Mouse (Mus musculus): ENCODE measurements around the gene Adcy4. TPM values are rescaled to one million over a fixed set of nuclear protein-coding genes. Genes with fewer than 3 reads are reported as not detected.
A peak's percentile ranks its signal among the peaks of the same experiment; 100 is the strongest.

Adcy4 gene
- polyA plus RNA-seq, 1 experiment from 2014 or later = 1.9 TPM

DNA sequence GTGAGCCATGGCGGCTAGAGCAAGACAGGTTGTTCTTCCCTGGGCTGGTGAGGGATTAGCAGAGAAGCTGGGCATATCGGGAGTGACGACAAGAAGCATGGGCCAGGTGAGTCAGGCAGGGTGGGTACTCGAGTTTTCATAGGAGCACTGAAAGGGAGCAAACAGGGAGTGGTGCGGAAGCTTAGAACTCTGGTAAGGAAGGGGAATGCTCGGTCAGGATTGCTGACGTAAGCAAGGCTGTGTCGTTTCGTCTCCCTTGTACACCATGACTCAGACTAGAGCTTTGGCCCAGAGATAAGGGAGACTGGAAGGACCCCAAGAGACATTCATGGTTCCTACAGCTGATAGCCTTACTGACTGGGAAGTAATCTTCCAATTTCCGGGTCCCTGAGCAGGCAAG lies 50.0 kb downstream of the Adcy4 start:
- WGBS = 76% methylated on average over 10 of the region's 10 CpGs

DNA sequence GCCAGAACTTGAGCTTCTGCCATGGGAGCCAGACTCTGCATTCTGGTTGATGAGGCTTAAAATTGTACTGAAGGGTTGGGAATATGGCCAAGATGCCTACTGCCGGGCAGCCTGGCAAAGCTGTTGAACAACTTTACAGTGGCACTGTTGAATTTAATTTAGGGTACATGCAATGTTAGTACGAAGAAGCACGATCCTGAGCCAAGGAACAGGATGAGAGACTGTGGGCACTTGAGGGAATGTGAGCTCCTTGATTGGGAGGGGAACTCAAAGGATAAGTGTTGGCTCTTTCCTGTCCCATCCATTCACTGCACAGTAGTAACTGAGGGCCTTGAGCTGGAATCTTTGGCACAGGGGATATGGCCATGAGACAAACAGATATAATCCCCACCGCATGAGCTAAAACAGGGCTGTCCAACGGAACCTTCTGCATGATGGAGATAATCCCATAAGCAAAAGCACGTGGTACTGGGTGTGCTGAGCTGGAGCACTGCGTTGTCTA lies 53.3 kb downstream of the Adcy4 start:
- H3K4me2 ChIP-seq (ENCODE audit: low read length) = no peak overlapping the region
- no peaks in the 10 kb centered on the region for H3K4me1 ChIP-seq (ENCODE audit: control insufficient read depth, insufficient read depth, low read length)
- no peaks in the 10 kb centered on the region for H3K27me3 ChIP-seq (replicated peaks; ENCODE audit: control insufficient read depth, insufficient read depth, low read length)
- no peaks in the 10 kb centered on the region for H3K36me3 ChIP-seq (ENCODE audit: control insufficient read depth, insufficient read depth, low read length)
- DNase-seq (ENCODE audit: low spot score) = peak; percentile 66
- H3K9me3 ChIP-seq (replicated peaks; ENCODE audit: control insufficient read depth, low read length) = no peaks in the 10 kb centered on the region
- no peak overlapping the region for H3K4me3 ChIP-seq (ENCODE audit: low read depth, low read length)
- no peak for ATAC-seq
- H3K9ac ChIP-seq (ENCODE audit: low read length) = no peak overlapping the region
- no peak overlapping the region for H3K27ac ChIP-seq (ENCODE audit: low read depth, low read length)
- WGBS = 66% methylated on average over 7 of the region's 7 CpGs

More for the DNA sequence above, 50.0 kb downstream of the Adcy4 start:
- Histone ChIP-seq H3K4me1 (ENCODE audit: control insufficient read depth, insufficient read depth, low read length) (no peaks in the 10 kb centered on the region), H3K36me3 (ENCODE audit: control insufficient read depth, insufficient read depth, low read length) (peaks cover 9% of the 10 kb centered on the region; the same call in 1 of the 2 replicates), H3K4me2 (ENCODE audit: low read length) (no peak overlapping the region), H3K27me3 (replicated peaks; ENCODE audit: control insufficient read depth, insufficient read depth, low read length) (no peaks in the 10 kb centered on the region), H3K9ac (ENCODE audit: low read length) (no peak overlapping the region), H3K9me3 (replicated peaks; ENCODE audit: control insufficient read depth, low read length) (no peaks in the 10 kb centered on the region), H3K4me3 (ENCODE audit: low read depth, low read length) (no peak overlapping the region), H3K27ac (ENCODE audit: low read depth, low read length) (no peak overlapping the region)
- ATAC-seq (no peak), DNase-seq (ENCODE audit: low spot score) (no peak)

DNA sequence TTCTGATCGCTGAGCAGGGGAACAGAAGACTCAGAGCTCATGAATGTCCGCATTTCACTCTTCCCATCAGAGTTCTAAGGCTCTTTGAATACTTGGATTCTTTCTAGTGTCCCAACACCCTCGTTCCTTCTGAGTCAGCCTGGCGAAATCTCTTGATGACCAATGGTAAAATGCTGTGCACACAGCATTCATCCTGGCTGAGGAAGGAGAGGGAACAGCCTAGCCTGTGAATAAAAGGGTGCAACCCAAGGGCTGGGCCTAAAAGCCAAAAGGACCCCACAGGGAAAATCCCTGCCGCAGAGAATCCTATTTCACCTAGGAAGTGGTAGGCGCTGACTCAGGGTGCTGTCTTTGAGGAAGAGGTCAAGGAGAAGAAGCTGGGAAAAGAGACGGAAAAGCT lies 53.8 kb downstream of the Adcy4 start:
- H3K9ac ChIP-seq (ENCODE audit: low read length) = no peak overlapping the region
- H3K4me3 ChIP-seq (ENCODE audit: low read depth, low read length) = no peak overlapping the region
- H3K36me3 ChIP-seq (ENCODE audit: control insufficient read depth, insufficient read depth, low read length) = no peaks in the 10 kb centered on the region
- DNase-seq (ENCODE audit: low spot score) (no peak), ATAC-seq (no peak)
- H3K4me1 ChIP-seq (ENCODE audit: control insufficient read depth, insufficient read depth, low read length) = no peaks in the 10 kb centered on the region
- H3K27me3 ChIP-seq (replicated peaks; ENCODE audit: control insufficient read depth, insufficient read depth, low read length) = no peaks in the 10 kb centered on the region
- no peak overlapping the region for H3K27ac ChIP-seq (ENCODE audit: low read depth, low read length)
- H3K4me2 ChIP-seq (ENCODE audit: low read length) = no peak overlapping the region
- no peaks in the 10 kb centered on the region for H3K9me3 ChIP-seq (replicated peaks; ENCODE audit: control insufficient read depth, low read length)
- WGBS = 71% methylated on average over 7 of the region's 7 CpGs

DNA sequence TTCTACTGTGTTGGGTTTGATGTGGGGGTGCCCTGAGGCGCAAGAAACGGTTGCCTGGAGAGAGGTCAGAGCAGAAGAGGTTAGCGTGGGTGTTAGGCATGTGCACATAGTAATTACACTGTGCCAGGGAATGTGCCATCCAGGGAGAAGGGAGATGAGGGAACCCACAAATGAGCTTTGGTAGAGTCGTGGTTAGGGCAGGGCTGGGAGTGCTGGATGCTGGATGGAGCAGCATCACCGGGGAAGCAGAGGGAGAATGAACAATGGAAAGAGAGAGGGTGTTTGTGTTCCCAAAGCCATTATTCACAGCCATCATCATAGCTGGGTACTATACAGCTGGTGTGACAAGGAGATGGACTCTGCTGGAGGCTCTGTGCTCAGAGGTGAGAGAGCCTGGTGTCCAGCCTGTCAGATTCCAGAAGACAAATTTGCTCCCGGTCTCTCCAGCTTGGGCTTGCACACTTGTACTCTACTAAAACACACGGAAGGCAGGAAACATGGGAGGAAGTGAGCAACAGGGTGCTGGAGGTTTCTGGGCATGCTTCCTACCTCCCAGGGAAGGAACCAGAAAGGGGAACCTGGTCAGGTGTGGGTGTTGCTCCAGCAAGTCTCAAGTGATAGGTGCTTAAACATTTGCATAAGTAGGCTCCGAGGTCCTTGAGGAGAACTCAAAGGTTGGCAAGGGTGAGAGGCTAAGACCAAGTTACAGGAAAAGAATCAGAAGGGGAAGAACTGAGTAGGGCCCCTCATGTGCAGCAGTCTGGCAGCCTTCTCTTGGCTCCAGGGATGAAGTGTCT lies 55.8 kb downstream of the Adcy4 start:
- H3K4me1 ChIP-seq (ENCODE audit: control insufficient read depth, insufficient read depth, low read length) = no peaks in the 10 kb centered on the region

DNA sequence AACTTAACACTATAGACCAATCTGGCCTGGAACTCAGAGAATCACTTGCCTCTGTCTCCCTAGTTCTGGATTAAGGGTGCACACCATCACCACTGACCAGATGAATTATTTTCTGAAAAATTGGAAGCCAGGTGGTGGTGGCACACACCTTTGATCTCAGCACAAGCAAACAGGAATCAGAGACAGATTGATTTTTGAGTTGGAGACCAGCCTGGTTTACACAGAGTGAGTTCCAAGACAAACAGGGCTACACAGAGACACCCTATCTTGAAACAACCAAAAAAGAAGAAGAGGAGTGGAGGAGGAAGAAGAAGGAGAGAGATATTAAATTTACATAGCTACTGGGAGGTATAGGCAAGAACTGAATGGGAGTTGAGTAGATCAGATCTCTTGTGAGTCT lies 57.6 kb downstream of the Adcy4 start:
- Histone ChIP-seq H3K9me3 (replicated peaks; ENCODE audit: control insufficient read depth, low read length) (no peaks in the 10 kb centered on the region), H3K27me3 (replicated peaks; ENCODE audit: control insufficient read depth, insufficient read depth, low read length) (no peaks in the 10 kb centered on the region), H3K4me2 (ENCODE audit: low read length) (no peak overlapping the region), H3K4me3 (ENCODE audit: low read depth, low read length) (no peak overlapping the region), H3K36me3 (ENCODE audit: control insufficient read depth, insufficient read depth, low read length) (no peaks in the 10 kb centered on the region), H3K27ac (ENCODE audit: low read depth, low read length) (no peak overlapping the region), H3K9ac (ENCODE audit: low read length) (no peak overlapping the region), H3K4me1 (ENCODE audit: control insufficient read depth, insufficient read depth, low read length) (no peaks in the 10 kb centered on the region)
- ATAC-seq (no peak), DNase-seq (ENCODE audit: low spot score) (no peak)

More for the DNA sequence above, 55.8 kb downstream of the Adcy4 start:
- Histone ChIP-seq H3K4me3 (ENCODE audit: low read depth, low read length) (no peak overlapping the region), H3K4me2 (ENCODE audit: low read length) (no peak overlapping the region), H3K9ac (ENCODE audit: low read length) (no peak overlapping the region), H3K36me3 (ENCODE audit: control insufficient read depth, insufficient read depth, low read length) (no peaks in the 10 kb centered on the region), H3K27me3 (replicated peaks; ENCODE audit: control insufficient read depth, insufficient read depth, low read length) (no peaks in the 10 kb centered on the region), H3K27ac (ENCODE audit: low read depth, low read length) (no peak overlapping the region), H3K9me3 (replicated peaks; ENCODE audit: control insufficient read depth, low read length) (no peaks in the 10 kb centered on the region)
- DNase-seq (ENCODE audit: low spot score) (no peak), ATAC-seq (no peak)
- WGBS = 74% methylated on average over 8 of the region's 8 CpGs

DNA sequence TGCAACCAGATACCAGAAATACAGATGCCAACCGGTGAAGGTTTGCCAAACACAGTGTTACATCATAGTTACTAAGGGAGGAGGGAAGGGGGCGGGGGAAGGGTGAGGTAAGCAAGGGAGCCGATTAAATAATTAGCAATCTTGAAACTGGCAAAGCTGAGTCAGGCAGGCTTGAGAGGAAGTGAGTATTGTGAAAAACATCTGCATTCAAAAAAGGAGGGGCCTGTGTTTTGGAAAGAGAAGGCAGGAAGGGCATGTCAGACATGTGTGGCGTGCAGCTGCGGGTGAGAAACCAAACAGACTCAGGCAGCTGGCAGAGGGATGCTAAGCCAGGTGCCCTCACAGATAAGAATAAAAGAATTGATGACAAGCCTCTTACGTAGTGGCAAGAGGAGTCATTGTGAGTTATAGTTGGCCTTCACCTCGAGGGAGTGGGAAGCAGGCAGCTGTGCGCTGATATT lies 59.5 kb downstream of the Adcy4 start:
- no peak overlapping the region for H3K4me3 ChIP-seq (ENCODE audit: low read depth, low read length)
- H3K4me2 ChIP-seq (ENCODE audit: low read length) = no peak overlapping the region
- ATAC-seq = no peak
- no peak overlapping the region for H3K27ac ChIP-seq (ENCODE audit: low read depth, low read length)
- no peak for DNase-seq (ENCODE audit: low spot score)
- no peak overlapping the region for H3K9ac ChIP-seq (ENCODE audit: low read length)
- H3K9me3 ChIP-seq (replicated peaks; ENCODE audit: control insufficient read depth, low read length) = no peaks in the 10 kb centered on the region
- no peaks in the 10 kb centered on the region for H3K4me1 ChIP-seq (ENCODE audit: control insufficient read depth, insufficient read depth, low read length)
- H3K36me3 ChIP-seq (ENCODE audit: control insufficient read depth, insufficient read depth, low read length) = peaks cover under 1% of the 10 kb centered on the region; the same call in 1 of the 2 replicates
- 64% methylated on average over 8 of the region's 8 CpGs for WGBS
- no peaks in the 10 kb centered on the region for H3K27me3 ChIP-seq (replicated peaks; ENCODE audit: control insufficient read depth, insufficient read depth, low read length)

DNA sequence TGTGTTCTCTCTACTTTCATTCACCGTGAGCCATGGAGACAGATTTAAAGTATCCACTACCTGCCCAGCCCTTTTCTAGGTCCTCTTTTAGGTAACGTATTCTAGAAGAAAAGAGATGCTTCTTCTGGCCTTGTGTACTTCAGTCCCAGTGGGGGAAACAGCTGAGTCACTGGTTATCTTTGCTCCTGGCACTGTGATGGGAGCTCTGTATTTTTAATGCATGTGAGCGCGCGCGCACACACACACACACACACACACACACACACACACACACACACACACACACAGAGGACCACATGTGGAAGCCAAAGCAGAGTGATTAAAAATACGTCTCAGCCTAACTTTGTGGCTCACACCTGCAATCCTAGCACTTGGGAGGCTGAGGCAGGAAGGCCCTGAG lies 60.5 kb downstream of the Adcy4 start:
- H3K9ac ChIP-seq (ENCODE audit: low read length) = no peak overlapping the region
- no peak overlapping the region for H3K27ac ChIP-seq (ENCODE audit: low read depth, low read length)
- no peak overlapping the region for H3K4me2 ChIP-seq (ENCODE audit: low read length)
- no peak overlapping the region for H3K4me3 ChIP-seq (ENCODE audit: low read depth, low read length)
- WGBS = 96% methylated on average over 7 of the region's 7 CpGs
- no peak for ATAC-seq
- no peaks in the 10 kb centered on the region for H3K9me3 ChIP-seq (replicated peaks; ENCODE audit: control insufficient read depth, low read length)
- peaks cover 10% of the 10 kb centered on the region for H3K36me3 ChIP-seq (ENCODE audit: control insufficient read depth, insufficient read depth, low read length)
- no peak for DNase-seq (ENCODE audit: low spot score)
- no peaks in the 10 kb centered on the region for H3K27me3 ChIP-seq (replicated peaks; ENCODE audit: control insufficient read depth, insufficient read depth, low read length)
- no peaks in the 10 kb centered on the region for H3K4me1 ChIP-seq (ENCODE audit: control insufficient read depth, insufficient read depth, low read length)

DNA sequence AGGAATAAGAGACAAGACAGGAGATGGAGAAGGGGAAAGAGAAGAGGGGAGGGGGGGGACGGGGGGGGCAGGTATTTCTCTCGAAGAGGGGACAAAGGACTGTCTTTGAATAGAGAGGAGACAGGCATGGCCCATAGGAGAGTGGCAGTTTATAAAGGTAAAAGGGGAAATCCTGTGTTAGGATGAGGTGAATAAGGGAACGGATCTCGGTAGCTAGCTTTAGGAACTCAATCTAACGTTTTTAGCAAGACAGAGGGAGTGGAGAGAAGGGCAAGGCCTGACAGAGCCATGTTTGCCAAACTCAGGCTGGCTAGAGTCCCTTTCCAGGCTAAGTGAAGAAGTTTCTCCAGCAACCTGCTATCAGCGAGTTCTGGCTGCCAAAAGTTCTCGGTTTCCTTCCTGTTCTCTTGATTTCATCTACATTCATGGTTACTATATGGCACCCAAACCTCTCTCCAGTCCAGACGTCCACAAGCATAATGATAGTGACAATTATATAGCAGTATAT lies 61.4 kb downstream of the Adcy4 start:
- no peak overlapping the region for H3K27ac ChIP-seq (ENCODE audit: low read depth, low read length)
- H3K27me3 ChIP-seq (replicated peaks; ENCODE audit: control insufficient read depth, insufficient read depth, low read length) = no peaks in the 10 kb centered on the region
- no peaks in the 10 kb centered on the region for H3K9me3 ChIP-seq (replicated peaks; ENCODE audit: control insufficient read depth, low read length)
- peaks cover 15% of the 10 kb centered on the region for H3K36me3 ChIP-seq (ENCODE audit: control insufficient read depth, insufficient read depth, low read length)
- peak overlapping the region; percentile 77 for H3K4me3 ChIP-seq (ENCODE audit: low read depth, low read length)
- DNase-seq (ENCODE audit: low spot score) (no peak), ATAC-seq (peak; percentile 27)
- 45% methylated on average over 8 of the region's 8 CpGs for WGBS
- H3K9ac ChIP-seq (ENCODE audit: low read length) = peak overlapping the region; percentile 87
- no peaks in the 10 kb centered on the region for H3K4me1 ChIP-seq (ENCODE audit: control insufficient read depth, insufficient read depth, low read length)
- peak overlapping the region; percentile 75 for H3K4me2 ChIP-seq (ENCODE audit: low read length)
